Mouse (Mus musculus): Measurements from ENCODE around the gene Lamc3. TPM values are rescaled to one million over a fixed set of nuclear protein-coding genes. Genes with fewer than 3 reads are reported as not detected.
"Not testable (repeated sequence)": the region's sequence is repeated elsewhere in the genome, so short reads cannot be mapped to it uniquely, and the experiment has no call there.

Gene Lamc3
- polyA plus RNA-seq, 1 experiment from 2014 or later = 2.3 TPM

GRCm38 (mm10) chr2:31884806-31885205 lies 2.3 kb upstream of the Lamc3 start:
- Histone ChIP-seq H3K4me3 (no peak overlapping the region), H3K27me3 (replicated peaks; ENCODE audit: low read depth, poor library complexity, severe bottlenecking) (peaks cover 100% of the 10 kb centered on the region), H3K4me1 (peaks cover 32% of the 10 kb centered on the region), H3K27ac (replicated peaks) (no peak overlapping the region), H3K9me3 (no peaks in the 10 kb centered on the region), H3K36me3 (replicated peaks) (no peaks in the 10 kb centered on the region)
- DNase-seq (ENCODE audit: low spot score) = peak; percentile 63
- WGBS = 24% methylated on average over 6 of the region's 6 CpGs

GRCm38 (mm10) chr2:31888871-31889270 lies 1.8 kb downstream of the Lamc3 start:
- 56% methylated on average over 1 of the region's 1 CpGs for WGBS
- Histone ChIP-seq H3K9me3 (no peaks in the 10 kb centered on the region), H3K36me3 (replicated peaks) (no peaks in the 10 kb centered on the region), H3K4me1 (peaks cover 43% of the 10 kb centered on the region), H3K27me3 (replicated peaks; ENCODE audit: low read depth, poor library complexity, severe bottlenecking) (peaks cover 68% of the 10 kb centered on the region), H3K27ac (replicated peaks) (no peak overlapping the region), H3K4me3 (no peak overlapping the region)
- no peak for DNase-seq (ENCODE audit: low spot score)

GRCm38 (mm10) chr2:31891219-31891618 lies 4.1 kb downstream of the Lamc3 start:
- Histone ChIP-seq H3K27ac (replicated peaks) (no peak overlapping the region), H3K4me1 (peaks cover 63% of the 10 kb centered on the region), H3K36me3 (replicated peaks) (no peaks in the 10 kb centered on the region), H3K4me3 (no peak overlapping the region), H3K9me3 (no peaks in the 10 kb centered on the region), H3K27me3 (replicated peaks; ENCODE audit: low read depth, poor library complexity, severe bottlenecking) (peaks cover 45% of the 10 kb centered on the region)
- WGBS = 77% methylated on average over 2 of the region's 2 CpGs
- no peak for DNase-seq (ENCODE audit: low spot score)

GRCm38 (mm10) chr2:31893110-31893669 lies 6.1 kb downstream of the Lamc3 start:
- H3K4me3 ChIP-seq = no peak overlapping the region
- peak overlapping the region; percentile 64 for H3K27ac ChIP-seq (replicated peaks)
- WGBS = 54% methylated on average over 10 of the region's 10 CpGs
- no peaks in the 10 kb centered on the region for H3K9me3 ChIP-seq
- peaks cover 25% of the 10 kb centered on the region for H3K27me3 ChIP-seq (replicated peaks; ENCODE audit: low read depth, poor library complexity, severe bottlenecking)
- DNase-seq (ENCODE audit: low spot score) = peak; percentile 61
- peaks cover 56% of the 10 kb centered on the region for H3K4me1 ChIP-seq
- no peaks in the 10 kb centered on the region for H3K36me3 ChIP-seq (replicated peaks)

GRCm38 (mm10) chr2:31894221-31894870 lies 7.3 kb downstream of the Lamc3 start:
- H3K27me3 ChIP-seq (replicated peaks; ENCODE audit: low read depth, poor library complexity, severe bottlenecking) = peaks cover 14% of the 10 kb centered on the region
- H3K4me3 ChIP-seq = no peak overlapping the region
- H3K36me3 ChIP-seq (replicated peaks) = no peaks in the 10 kb centered on the region
- H3K27ac ChIP-seq (replicated peaks) = peak overlapping the region; percentile 64
- H3K4me1 ChIP-seq = peaks cover 60% of the 10 kb centered on the region
- peak; percentile 44 for DNase-seq (ENCODE audit: low spot score)
- H3K9me3 ChIP-seq = no peaks in the 10 kb centered on the region
- WGBS = 51% methylated on average over 13 of the region's 13 CpGs

GRCm38 (mm10) chr2:31900932-31901331 lies 13.8 kb downstream of the Lamc3 start:
- Histone ChIP-seq H3K27ac (replicated peaks) (no peak overlapping the region; the same call in 1 of the 2 replicates), H3K4me1 (peaks cover 63% of the 10 kb centered on the region), H3K9me3 (no peaks in the 10 kb centered on the region), H3K27me3 (replicated peaks; ENCODE audit: low read depth, poor library complexity, severe bottlenecking) (peaks cover 14% of the 10 kb centered on the region; the same call in 1 of the 2 replicates), H3K36me3 (replicated peaks) (no peaks in the 10 kb centered on the region), H3K4me3 (no peak overlapping the region)
- WGBS = 80% methylated on average over 4 of the region's 4 CpGs
- no peak for DNase-seq (ENCODE audit: low spot score)

GRCm38 (mm10) chr2:31901659-31902362 lies 14.7 kb downstream of the Lamc3 start:
- Histone ChIP-seq H3K9me3 (no peaks in the 10 kb centered on the region), H3K36me3 (replicated peaks) (no peaks in the 10 kb centered on the region), H3K27ac (replicated peaks) (no peak overlapping the region), H3K4me1 (peaks cover 68% of the 10 kb centered on the region), H3K27me3 (replicated peaks; ENCODE audit: low read depth, poor library complexity, severe bottlenecking) (peaks cover 14% of the 10 kb centered on the region; the same call in 1 of the 2 replicates), H3K4me3 (no peak overlapping the region)
- DNase-seq (ENCODE audit: low spot score) = no peak
- WGBS = 62% methylated on average over 4 of the region's 4 CpGs

- Histone ChIP-seq H3K4me1 (peaks cover 63% of the 10 kb centered on the region), H3K4me3 (no peak overlapping the region), H3K36me3 (replicated peaks) (no peaks in the 10 kb centered on the region), H3K27ac (replicated peaks) (peak overlapping the region; percentile 66), H3K27me3 (replicated peaks; ENCODE audit: low read depth, poor library complexity, severe bottlenecking) (peaks cover 14% of the 10 kb centered on the region; the same call in 1 of the 2 replicates), H3K9me3 (no peaks in the 10 kb centered on the region)
- WGBS = 10% methylated on average over 6 of the region's 6 CpGs
- peak; percentile 30 for DNase-seq (ENCODE audit: low spot score)
Observed at GRCm38 (mm10) chr2:31904089-31904488, 17.0 kb downstream of the Lamc3 start.

GRCm38 (mm10) chr2:31904622-31905021 lies 17.5 kb downstream of the Lamc3 start:
- peak overlapping the region; percentile 66 for H3K27ac ChIP-seq (replicated peaks)
- WGBS = 8% methylated on average over 8 of the region's 8 CpGs
- H3K4me1 ChIP-seq = peaks cover 57% of the 10 kb centered on the region
- DNase-seq (ENCODE audit: low spot score) = peak; percentile 59
- peaks cover 14% of the 10 kb centered on the region; the same call in 1 of the 2 replicates for H3K27me3 ChIP-seq (replicated peaks; ENCODE audit: low read depth, poor library complexity, severe bottlenecking)
- H3K9me3 ChIP-seq = no peaks in the 10 kb centered on the region
- H3K4me3 ChIP-seq = no peak overlapping the region
- H3K36me3 ChIP-seq (replicated peaks) = no peaks in the 10 kb centered on the region

GRCm38 (mm10) chr2:31905682-31906081 lies 18.6 kb downstream of the Lamc3 start:
- Histone ChIP-seq H3K27ac (replicated peaks) (no peak overlapping the region), H3K36me3 (replicated peaks) (no peaks in the 10 kb centered on the region), H3K4me1 (peaks cover 49% of the 10 kb centered on the region), H3K27me3 (replicated peaks; ENCODE audit: low read depth, poor library complexity, severe bottlenecking) (peaks cover 14% of the 10 kb centered on the region; the same call in 1 of the 2 replicates), H3K9me3 (no peaks in the 10 kb centered on the region), H3K4me3 (no peak overlapping the region)
- 46% methylated on average over 9 of the region's 9 CpGs for WGBS
- DNase-seq (ENCODE audit: low spot score) = no peak

- no peaks in the 10 kb centered on the region for H3K36me3 ChIP-seq (replicated peaks)
- peaks cover 44% of the 10 kb centered on the region for H3K4me1 ChIP-seq
- no peak overlapping the region for H3K27ac ChIP-seq (replicated peaks)
- 83% methylated on average over 9 of the region's 9 CpGs for WGBS
- no peaks in the 10 kb centered on the region for H3K9me3 ChIP-seq
- no peak for DNase-seq (ENCODE audit: low spot score)
- peaks cover 14% of the 10 kb centered on the region; the same call in 1 of the 2 replicates for H3K27me3 ChIP-seq (replicated peaks; ENCODE audit: low read depth, poor library complexity, severe bottlenecking)
- no peak overlapping the region for H3K4me3 ChIP-seq
Observed at GRCm38 (mm10) chr2:31906407-31906806, 19.3 kb downstream of the Lamc3 start.

- Histone ChIP-seq H3K9me3 (no peaks in the 10 kb centered on the region), H3K4me3 (no peak overlapping the region), H3K36me3 (replicated peaks) (no peaks in the 10 kb centered on the region), H3K4me1 (0 out of 2 replicates have a peak, but pooled peaks cover 6% of the 10 kb centered on the region), H3K27ac (replicated peaks) (no peak overlapping the region), H3K27me3 (replicated peaks; ENCODE audit: low read depth, poor library complexity, severe bottlenecking) (no peaks in the 10 kb centered on the region)
- peak; percentile 40 for DNase-seq (ENCODE audit: low spot score)
- WGBS = 74% methylated on average over 4 of the region's 4 CpGs
Observed at GRCm38 (mm10) chr2:31912575-31912974, 25.5 kb downstream of the Lamc3 start.

- H3K4me1 ChIP-seq; H3K9me3 ChIP-seq; DNase-seq (ENCODE audit: low spot score); H3K4me3 ChIP-seq; H3K27ac ChIP-seq (replicated peaks); H3K36me3 ChIP-seq (replicated peaks); H3K27me3 ChIP-seq (replicated peaks; ENCODE audit: low read depth, poor library complexity, severe bottlenecking): not testable (repeated sequence)
Observed at GRCm38 (mm10) chr2:31914213-31914612, 27.1 kb downstream of the Lamc3 start.
